Mouse (Mus musculus) G1E (cell line): ENCODE results near the gene Msln. TPM values are rescaled to one million over a fixed set of nuclear protein-coding genes. Genes with fewer than 3 reads are reported as not detected.
"Not testable (repeated sequence)": the region's sequence is repeated elsewhere in the genome, so short reads cannot be mapped to it uniquely, and the experiment has no call there.

Experiments used
- ATAC-seq: 2 replicates; pipeline ENCODE4 v1.8.0; 2016; ENCODE audit warnings: mild to moderate bottlenecking; ENCODE audit not compliant: insufficient number of reproducible peaks, poor library complexity, low FRiP score, severe bottlenecking; ENCODE audit errors: extremely low read depth
- DNase-seq: peaks from one replicate; pipeline ENCODE4 v3.0.0; 2012; ENCODE audit warnings: low spot score
- H3K27me3 ChIP-seq: 2 replicates; pipeline ENCODE4 v1.6.1; 2012; ENCODE audit warnings: mild to moderate bottlenecking, low read length, inconsistent platforms; ENCODE audit not compliant: insufficient read depth
- H3K36me3 ChIP-seq: replicated peaks from 2 replicates; pipeline ENCODE3; 2012; ENCODE audit warnings: mild to moderate bottlenecking, inconsistent platforms
- H3K4me1 ChIP-seq: 2 replicates; pipeline ENCODE4 v1.6.1; 2012; ENCODE audit warnings: low read depth, low read length, inconsistent platforms, mixed read lengths; ENCODE audit not compliant: insufficient read depth
- H3K4me3 ChIP-seq: 2 replicates; pipeline ENCODE4 v1.5.1; 2012; ENCODE audit warnings: low read depth, mild to moderate bottlenecking, inconsistent platforms, low read length, moderate library complexity, mixed read lengths
- H3K9me3 ChIP-seq: replicated peaks from 2 replicates; pipeline ENCODE4 v1.6.1; 2012; ENCODE audit warnings: inconsistent platforms
- CTCF ChIP-seq: IDR thresholded peaks from 2 replicates; pipeline ENCODE4 v1.5.1; 2012; ENCODE audit warnings: low read depth, low read length, inconsistent platforms, mixed read lengths
- GATA1 ChIP-seq: IDR thresholded peaks from 2 replicates; pipeline ENCODE4 v1.6.1; 2012; ENCODE audit warnings: borderline replicate concordance, low read length, inconsistent platforms, mixed read lengths
- GATA2 ChIP-seq: IDR thresholded peaks from 2 replicates; pipeline ENCODE4 v1.6.1; 2012; ENCODE audit warnings: low read depth, low read length, inconsistent platforms, borderline replicate concordance
- POLR2AphosphoS5 ChIP-seq: IDR thresholded peaks from 2 replicates; pipeline ENCODE4 v1.6.1; 2012; ENCODE audit warnings: low read depth, low read length, inconsistent platforms; ENCODE audit not compliant: insufficient replicate concordance
- TAL1 ChIP-seq: conservative IDR thresholded peaks from 2 replicates; pipeline ENCODE4 v1.6.1; 2012; ENCODE audit warnings: low read depth, low read length, inconsistent platforms, mixed read lengths
- polyA plus RNA-seq: library from polyadenylated mRNA; stranded (reverse); fragments of >175 nt; gene quantifications from 2 replicates; pipeline ENCODE4 v1.2.3, GENCODE M21; 2012
- total RNA-seq, 2 experiments: library from RNA; stranded (forward) in 1 of 2; stranded (reverse) in 1 of 2; fragments of 200-1000 nt in 1 of 2; fragments of >200 nt in 1 of 2; fragmentation: Nextera tagmentation in 1 of 2; gene quantifications; 2 replicates each; pipeline ENCODE4 v1.2.3; 2014 to 2017

Gene Msln
- total and polyA plus RNA-seq, 3 experiments, result 0.55 TPM; not detected in 2

DNA sequence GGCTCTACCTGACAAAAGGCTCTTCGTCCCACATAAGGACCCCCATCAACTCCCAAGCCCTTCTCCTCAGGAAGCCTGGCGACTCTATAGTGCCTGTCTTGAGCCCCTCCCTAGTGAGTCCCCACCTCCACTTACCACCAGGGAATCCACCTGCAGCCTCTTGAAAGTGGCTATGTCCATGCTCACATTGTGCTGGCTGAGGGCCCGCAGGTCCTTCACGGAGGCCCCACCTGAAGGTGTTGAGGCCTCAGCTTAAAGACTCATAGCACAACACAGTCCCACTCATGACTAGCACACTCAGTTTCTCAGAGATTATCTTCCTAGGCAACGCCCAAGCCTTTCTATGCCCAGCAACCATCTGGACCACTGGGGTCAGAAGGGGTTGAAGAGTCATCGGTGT is 4.9 kb downstream of the Msln start:
- H3K4me1 ChIP-seq, result no peaks in the 10 kb centered on the region
- ATAC-seq (no peak), DNase-seq (no peak)
- H3K27me3 ChIP-seq, result peaks cover 36% of the 10 kb centered on the region
- H3K4me3 ChIP-seq, result no peak overlapping the region
- no peaks in the 10 kb centered on the region for H3K9me3 ChIP-seq
- TF ChIP-seq GATA2 (no peak), POLR2AphosphoS5 (no peak), GATA1 (no peak), CTCF (no peak), TAL1 (no peak)
- no peaks in the 10 kb centered on the region for H3K36me3 ChIP-seq

DNA sequence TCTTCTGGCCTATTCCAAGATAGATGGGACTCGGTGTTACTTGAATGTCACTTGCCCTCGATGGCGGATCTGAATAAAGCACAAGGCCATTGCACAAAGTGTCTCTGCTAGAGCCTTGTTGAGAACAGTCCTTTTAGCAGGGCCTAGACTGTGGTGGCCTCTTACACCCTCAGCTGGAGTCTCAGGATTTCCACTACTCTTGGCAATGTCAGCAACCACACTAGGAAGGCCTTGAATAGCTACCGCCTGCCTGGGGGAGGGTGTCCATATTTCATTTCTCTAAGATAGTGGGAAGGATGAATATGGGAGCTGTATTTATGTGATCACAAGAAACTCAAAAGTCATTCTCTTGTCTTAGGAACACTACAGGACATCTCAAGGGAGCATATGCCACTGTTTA is 5.9 kb downstream of the Msln start:
- peaks cover 37% of the 10 kb centered on the region for H3K27me3 ChIP-seq
- H3K9me3 ChIP-seq, result no peaks in the 10 kb centered on the region
- H3K4me1 ChIP-seq, result no peaks in the 10 kb centered on the region
- H3K4me3 ChIP-seq, result no peak overlapping the region
- TF ChIP-seq GATA1, result no peak
- TF ChIP-seq TAL1, result no peak
- TF ChIP-seq GATA2, result no peak
- no peak for TF ChIP-seq POLR2AphosphoS5
- no peak for TF ChIP-seq CTCF
- H3K36me3 ChIP-seq, result no peaks in the 10 kb centered on the region
- ATAC-seq (no peak), DNase-seq (no peak)

DNA sequence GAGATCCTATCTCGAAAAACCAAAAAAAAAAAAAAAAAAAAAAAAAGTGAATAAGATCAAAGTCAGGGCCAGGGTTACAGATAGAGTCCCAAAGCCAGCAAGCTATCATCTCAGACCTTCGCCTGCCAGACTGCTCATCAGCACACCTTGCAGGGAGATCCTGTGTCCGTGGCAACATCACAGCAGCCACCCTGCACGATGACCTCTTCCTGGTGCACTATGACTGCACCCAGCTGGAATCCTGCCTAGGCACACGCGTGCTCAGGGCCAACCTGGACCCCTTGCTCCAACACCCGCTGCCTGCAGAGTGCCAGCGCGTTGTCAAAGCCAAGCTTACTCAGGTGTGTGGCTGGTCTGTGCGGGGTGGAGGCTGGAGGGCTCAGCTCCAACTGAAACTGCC is 9.9 kb downstream of the Msln start:
- Histone ChIP-seq H3K9me3 (no peaks in the 10 kb centered on the region), H3K27me3 (peaks cover 30% of the 10 kb centered on the region), H3K4me3 (no peak overlapping the region), H3K4me1 (no peaks in the 10 kb centered on the region), H3K36me3 (no peaks in the 10 kb centered on the region)
- DNase-seq (no peak), ATAC-seq (no peak)
- TF ChIP-seq TAL1, result no peak
- no peak for TF ChIP-seq POLR2AphosphoS5
- TF ChIP-seq CTCF, result no peak
- TF ChIP-seq GATA1, result no peak
- no peak for TF ChIP-seq GATA2

GRCm38 (mm10) chr17:25743831-25744230 is 10.3 kb downstream of the Msln start:
- peaks cover 33% of the 10 kb centered on the region for H3K27me3 ChIP-seq
- no peaks in the 10 kb centered on the region for H3K9me3 ChIP-seq
- no peaks in the 10 kb centered on the region for H3K36me3 ChIP-seq
- no peak overlapping the region for H3K4me3 ChIP-seq
- DNase-seq (no peak), ATAC-seq (no peak)
- TF ChIP-seq POLR2AphosphoS5, result no peak
- TF ChIP-seq TAL1, result no peak
- TF ChIP-seq GATA1, result no peak
- no peak for TF ChIP-seq GATA2
- no peak for TF ChIP-seq CTCF
- no peaks in the 10 kb centered on the region for H3K4me1 ChIP-seq

- H3K27me3 ChIP-seq, result peaks cover 39% of the 10 kb centered on the region
- not testable (repeated sequence) for ATAC-seq, H3K9me3 ChIP-seq, DNase-seq, H3K4me3 ChIP-seq, H3K4me1 ChIP-seq, H3K36me3 ChIP-seq
These were observed 12.7 kb downstream of the Msln start for GRCm38 (mm10) chr17:25741471-25741870.

- Histone ChIP-seq H3K36me3 (no peaks in the 10 kb centered on the region), H3K4me1 (no peaks in the 10 kb centered on the region), H3K27me3 (peaks cover 47% of the 10 kb centered on the region), H3K4me3 (no peak overlapping the region), H3K9me3 (no peaks in the 10 kb centered on the region)
- TF ChIP-seq POLR2AphosphoS5 (no peak), GATA1 (no peak), TAL1 (no peak), CTCF (no peak), GATA2 (no peak)
- DNase-seq (no peak), ATAC-seq (no peak)
These were observed 15.3 kb downstream of the Msln start for GRCm38 (mm10) chr17:25738861-25739260.

- ATAC-seq, result no peak
- Histone ChIP-seq H3K4me3 (no peak within 1 kb of the TSS), H3K9me3 (no peaks in the 10 kb centered on the region), H3K27me3 (peaks cover 39% of the 10 kb centered on the region), H3K36me3 (peaks cover 12% of the 10 kb centered on the region), H3K4me1 (no peaks in the 10 kb centered on the region)
- TF ChIP-seq GATA2, result no peak
- no peak for TF ChIP-seq TAL1
- TF ChIP-seq POLR2AphosphoS5, result no peak
- TF ChIP-seq CTCF, result no peak
- TF ChIP-seq GATA1, result no peak
- DNase-seq, result no peak
These were observed 18.4 kb downstream of the Msln start, which contains the start of gene Mslnl for GRCm38 (mm10) chr17:25735745-25736144. Mslnl (plus strand) TSS chr17:25736042.
